Mouse (Mus musculus): ENCODE measurements around the gene Dhx16. TPM values are rescaled to one million over a fixed set of nuclear protein-coding genes. Genes with fewer than 3 reads are reported as not detected.
"Not testable (repeated sequence)": the region's sequence is repeated elsewhere in the genome, so short reads cannot be mapped to it uniquely, and the experiment has no call there.

The Dhx16 gene
- polyA plus RNA-seq, 1 experiment from 2014 or later = 23.8 TPM

DNA sequence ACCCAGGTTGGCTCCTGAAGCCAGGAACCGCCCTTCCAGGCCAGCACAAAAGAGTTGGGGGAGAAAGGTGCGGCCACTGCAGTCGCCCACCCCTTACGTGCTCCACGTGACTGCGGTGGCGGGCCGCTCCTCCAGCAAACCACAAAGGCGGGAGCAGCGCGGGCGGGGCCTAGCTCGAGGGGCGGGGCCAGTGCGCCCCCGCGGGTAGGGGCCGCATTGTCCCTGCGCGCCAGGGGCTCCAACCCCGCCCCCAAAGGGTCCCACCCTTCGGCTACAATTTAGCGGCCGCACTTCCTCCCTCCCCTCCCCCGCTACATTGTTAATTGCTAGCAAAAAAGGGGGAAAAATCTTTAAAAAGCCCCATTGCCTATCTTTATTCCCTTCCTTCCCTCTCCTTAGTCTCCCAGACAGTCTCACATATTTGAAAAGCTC, 42.6 kb upstream of the Dhx16 start:
- H3K27ac ChIP-seq (ENCODE audit: low read depth, low read length) = peak overlapping the region; percentile 99
- peak overlapping the region; percentile 90 for H3K4me3 ChIP-seq (ENCODE audit: low read depth, low read length)
- H3K4me1 ChIP-seq (ENCODE audit: control insufficient read depth, insufficient read depth, low read length) = peaks cover 20% of the 10 kb centered on the region
- H3K9me3 ChIP-seq (replicated peaks; ENCODE audit: control insufficient read depth, low read length) = no peaks in the 10 kb centered on the region
- peak overlapping the region; percentile 100 for H3K9ac ChIP-seq (ENCODE audit: low read depth, low read length)
- 2% methylated on average over 22 of the region's 25 CpGs for WGBS (ENCODE audit: insufficient replicate concordance)
- peak; percentile 67 for ATAC-seq (replicated peaks; ENCODE audit: insufficient number of reproducible peaks, low FRiP score, low TSS enrichment)
- H3K27me3 ChIP-seq (ENCODE audit: control insufficient read depth, insufficient read depth, low read length) = no peaks in the 10 kb centered on the region
- peaks cover 37% of the 10 kb centered on the region for H3K36me3 ChIP-seq (ENCODE audit: control insufficient read depth, insufficient read depth, low read length)
- peak overlapping the region; percentile 75 for H3K4me2 ChIP-seq

DNA sequence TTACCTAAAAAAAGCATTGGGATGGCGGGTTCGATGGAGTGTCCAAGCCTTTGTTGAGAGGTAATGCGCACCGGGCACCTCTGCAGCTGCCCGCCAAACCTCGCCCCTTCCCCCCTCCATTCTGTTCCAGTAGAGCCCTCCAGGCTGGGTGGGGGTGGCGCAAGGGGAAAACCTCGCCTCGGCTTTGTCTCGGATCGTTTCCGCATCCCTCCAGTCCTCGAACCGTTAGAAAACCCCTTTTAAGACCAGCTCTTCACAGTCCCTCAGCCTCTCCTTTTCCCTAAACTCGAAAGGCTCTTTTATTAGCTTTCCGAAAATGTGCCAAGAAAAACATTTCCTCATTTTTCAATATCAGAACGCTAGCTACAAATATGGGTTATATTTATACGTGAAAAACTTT, 42.1 kb upstream of the Dhx16 start:
- peaks cover 36% of the 10 kb centered on the region for H3K36me3 ChIP-seq (ENCODE audit: control insufficient read depth, insufficient read depth, low read length)
- no peak for ATAC-seq (replicated peaks; ENCODE audit: insufficient number of reproducible peaks, low FRiP score, low TSS enrichment)
- H3K4me2 ChIP-seq = peak overlapping the region; percentile 75
- peak overlapping the region; percentile 100 for H3K9ac ChIP-seq (ENCODE audit: low read depth, low read length)
- no peaks in the 10 kb centered on the region for H3K9me3 ChIP-seq (replicated peaks; ENCODE audit: control insufficient read depth, low read length)
- peak overlapping the region; percentile 90 for H3K4me3 ChIP-seq (ENCODE audit: low read depth, low read length)
- WGBS (ENCODE audit: insufficient replicate concordance) = under 1% methylated on average over 18 of the region's 18 CpGs
- no peaks in the 10 kb centered on the region for H3K27me3 ChIP-seq (ENCODE audit: control insufficient read depth, insufficient read depth, low read length)
- peak overlapping the region; percentile 99 for H3K27ac ChIP-seq (ENCODE audit: low read depth, low read length)
- H3K4me1 ChIP-seq (ENCODE audit: control insufficient read depth, insufficient read depth, low read length) = peaks cover 23% of the 10 kb centered on the region

DNA sequence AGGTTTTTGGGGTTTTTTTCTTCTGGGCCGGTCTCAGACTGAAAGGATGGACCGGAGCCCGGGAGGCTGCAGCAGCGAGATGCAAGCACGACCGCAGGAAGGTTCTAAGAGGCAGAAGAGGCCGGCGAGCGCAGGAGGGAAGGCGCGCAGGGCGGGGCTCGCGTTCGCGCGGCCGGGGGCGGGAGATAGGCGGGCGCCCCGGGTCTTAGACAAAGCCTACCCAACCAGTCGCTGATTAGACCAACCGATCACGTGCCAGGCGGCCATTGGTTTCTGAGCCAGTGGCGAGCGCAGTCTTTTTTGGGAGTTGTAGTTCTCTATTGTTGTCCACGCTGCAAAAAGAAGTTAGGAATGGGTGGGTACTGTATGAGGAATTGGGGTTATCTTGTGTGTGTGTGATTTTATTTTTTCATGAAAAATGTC, 41.5 kb upstream of the Dhx16 start, which contains the start of gene Tubb5:
TSS of gene Tubb5 (minus strand) at position 185 of the 423 bp plus-strand sequence.
- WGBS (ENCODE audit: insufficient replicate concordance) = under 1% methylated on average over 29 of the region's 29 CpGs
- peaks cover 31% of the 10 kb centered on the region for H3K36me3 ChIP-seq (ENCODE audit: control insufficient read depth, insufficient read depth, low read length)
- peaks cover 23% of the 10 kb centered on the region for H3K4me1 ChIP-seq (ENCODE audit: control insufficient read depth, insufficient read depth, low read length)
- no peaks in the 10 kb centered on the region for H3K9me3 ChIP-seq (replicated peaks; ENCODE audit: control insufficient read depth, low read length)
- no peaks in the 10 kb centered on the region for H3K27me3 ChIP-seq (ENCODE audit: control insufficient read depth, insufficient read depth, low read length)
- H3K4me2 ChIP-seq = peak within 1 kb of the TSS; percentile 75
- peak within 1 kb of the TSS; percentile 90 for H3K4me3 ChIP-seq (ENCODE audit: low read depth, low read length)
- peak within 1 kb of the TSS; percentile 100 for H3K9ac ChIP-seq (ENCODE audit: low read depth, low read length)
- peak within 1 kb of the TSS; percentile 99 for H3K27ac ChIP-seq (ENCODE audit: low read depth, low read length)
- ATAC-seq (replicated peaks; ENCODE audit: insufficient number of reproducible peaks, low FRiP score, low TSS enrichment) = peak; percentile 73

DNA sequence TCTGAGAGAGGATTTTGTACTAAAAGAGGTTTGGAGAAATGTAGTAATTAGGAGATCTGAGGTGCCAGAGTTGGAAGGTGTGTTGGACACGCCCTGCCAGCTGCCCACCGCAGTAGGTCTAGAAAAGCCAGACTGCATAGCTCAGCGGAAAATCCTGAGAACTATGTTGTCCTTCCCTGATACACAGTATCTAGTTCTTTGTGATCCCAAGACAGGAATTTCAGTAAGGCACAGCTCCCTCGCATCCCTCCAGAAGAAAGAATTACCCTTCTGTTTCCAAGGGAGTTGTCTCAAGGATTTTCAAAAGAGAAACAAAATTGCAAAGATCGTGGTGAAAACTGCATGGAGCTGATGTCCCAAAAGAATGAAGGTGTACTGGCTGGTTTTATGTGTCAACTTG, 41.0 kb upstream of the Dhx16 start:
- H3K27ac ChIP-seq (ENCODE audit: low read depth, low read length) = peak overlapping the region; percentile 94
- ATAC-seq (replicated peaks; ENCODE audit: insufficient number of reproducible peaks, low FRiP score, low TSS enrichment) = no peak
- no peaks in the 10 kb centered on the region for H3K9me3 ChIP-seq (replicated peaks; ENCODE audit: control insufficient read depth, low read length)
- H3K27me3 ChIP-seq (ENCODE audit: control insufficient read depth, insufficient read depth, low read length) = no peaks in the 10 kb centered on the region
- peak overlapping the region; percentile 75 for H3K4me2 ChIP-seq
- H3K4me3 ChIP-seq (ENCODE audit: low read depth, low read length) = peak overlapping the region; percentile 90
- H3K4me1 ChIP-seq (ENCODE audit: control insufficient read depth, insufficient read depth, low read length) = peaks cover 23% of the 10 kb centered on the region
- H3K9ac ChIP-seq (ENCODE audit: low read depth, low read length) = peak overlapping the region; percentile 79
- H3K36me3 ChIP-seq (ENCODE audit: control insufficient read depth, insufficient read depth, low read length) = peaks cover 30% of the 10 kb centered on the region
- WGBS (ENCODE audit: insufficient replicate concordance) = 3% methylated on average over 5 of the region's 5 CpGs

DNA sequence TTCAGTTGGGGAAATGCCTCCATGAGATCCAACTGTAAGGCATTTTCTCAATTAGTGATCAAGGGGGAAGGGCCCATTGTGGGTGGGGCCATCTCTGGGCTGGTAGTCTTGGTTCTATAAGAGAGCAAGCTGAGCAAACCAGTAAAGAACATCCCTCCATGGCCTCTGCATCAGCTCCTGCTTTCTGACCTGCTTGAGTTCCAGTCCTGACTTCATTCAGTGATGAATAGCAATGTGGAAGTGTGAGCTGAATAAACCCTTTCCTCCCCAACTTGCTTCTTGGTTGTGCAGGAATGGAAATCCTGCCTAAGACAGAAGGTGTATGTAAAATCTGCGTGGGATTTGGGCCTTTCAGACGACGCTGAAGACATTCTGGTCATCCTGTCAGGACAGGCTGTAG, 40.6 kb upstream of the Dhx16 start:
- peak overlapping the region; percentile 90 for H3K4me3 ChIP-seq (ENCODE audit: low read depth, low read length)
- not testable (repeated sequence) for H3K27me3 ChIP-seq (ENCODE audit: control insufficient read depth, insufficient read depth, low read length); ATAC-seq (replicated peaks; ENCODE audit: insufficient number of reproducible peaks, low FRiP score, low TSS enrichment); H3K9me3 ChIP-seq (replicated peaks; ENCODE audit: control insufficient read depth, low read length)
- peak overlapping the region; percentile 79 for H3K9ac ChIP-seq (ENCODE audit: low read depth, low read length)
- H3K36me3 ChIP-seq (ENCODE audit: control insufficient read depth, insufficient read depth, low read length) = peaks cover 26% of the 10 kb centered on the region
- peak overlapping the region; percentile 94 for H3K27ac ChIP-seq (ENCODE audit: low read depth, low read length)
- WGBS (ENCODE audit: insufficient replicate concordance) = 57% methylated on average over 3 of the region's 3 CpGs
- H3K4me2 ChIP-seq = peak overlapping the region; percentile 75
- H3K4me1 ChIP-seq (ENCODE audit: control insufficient read depth, insufficient read depth, low read length) = peaks cover 23% of the 10 kb centered on the region

DNA sequence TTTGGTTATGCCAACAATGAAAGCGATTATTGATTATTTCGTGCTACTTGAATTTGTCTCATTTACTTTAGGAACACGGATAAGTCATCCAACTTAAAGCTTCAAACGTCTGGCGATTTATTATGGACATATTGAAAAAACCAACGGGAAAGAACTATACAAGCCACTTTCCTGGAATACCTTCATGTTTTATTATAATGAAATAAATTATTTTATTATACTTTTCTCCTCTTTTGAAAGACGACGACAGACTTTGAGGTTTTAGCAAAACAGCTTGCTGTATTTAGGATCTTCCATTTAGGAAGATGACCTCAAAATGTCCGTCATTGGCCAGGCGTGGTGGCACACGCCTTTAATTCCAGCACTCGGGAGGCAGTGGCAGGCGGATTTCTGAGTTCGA, 39.1 kb upstream of the Dhx16 start:
- Histone ChIP-seq H3K9me3 (replicated peaks; ENCODE audit: control insufficient read depth, low read length) (no peaks in the 10 kb centered on the region), H3K4me1 (ENCODE audit: control insufficient read depth, insufficient read depth, low read length) (peaks cover 14% of the 10 kb centered on the region), H3K36me3 (ENCODE audit: control insufficient read depth, insufficient read depth, low read length) (peaks cover 16% of the 10 kb centered on the region), H3K27ac (ENCODE audit: low read depth, low read length) (peak overlapping the region; percentile 51), H3K27me3 (ENCODE audit: control insufficient read depth, insufficient read depth, low read length) (no peaks in the 10 kb centered on the region), H3K9ac (ENCODE audit: low read depth, low read length) (peak overlapping the region; percentile 65; the same call in 1 of the 2 replicates), H3K4me3 (ENCODE audit: low read depth, low read length) (peak overlapping the region; percentile 65), H3K4me2 (peak overlapping the region; percentile 81)
- WGBS (ENCODE audit: insufficient replicate concordance) = 47% methylated on average over 14 of the region's 14 CpGs
- ATAC-seq (replicated peaks; ENCODE audit: insufficient number of reproducible peaks, low FRiP score, low TSS enrichment) = no peak

DNA sequence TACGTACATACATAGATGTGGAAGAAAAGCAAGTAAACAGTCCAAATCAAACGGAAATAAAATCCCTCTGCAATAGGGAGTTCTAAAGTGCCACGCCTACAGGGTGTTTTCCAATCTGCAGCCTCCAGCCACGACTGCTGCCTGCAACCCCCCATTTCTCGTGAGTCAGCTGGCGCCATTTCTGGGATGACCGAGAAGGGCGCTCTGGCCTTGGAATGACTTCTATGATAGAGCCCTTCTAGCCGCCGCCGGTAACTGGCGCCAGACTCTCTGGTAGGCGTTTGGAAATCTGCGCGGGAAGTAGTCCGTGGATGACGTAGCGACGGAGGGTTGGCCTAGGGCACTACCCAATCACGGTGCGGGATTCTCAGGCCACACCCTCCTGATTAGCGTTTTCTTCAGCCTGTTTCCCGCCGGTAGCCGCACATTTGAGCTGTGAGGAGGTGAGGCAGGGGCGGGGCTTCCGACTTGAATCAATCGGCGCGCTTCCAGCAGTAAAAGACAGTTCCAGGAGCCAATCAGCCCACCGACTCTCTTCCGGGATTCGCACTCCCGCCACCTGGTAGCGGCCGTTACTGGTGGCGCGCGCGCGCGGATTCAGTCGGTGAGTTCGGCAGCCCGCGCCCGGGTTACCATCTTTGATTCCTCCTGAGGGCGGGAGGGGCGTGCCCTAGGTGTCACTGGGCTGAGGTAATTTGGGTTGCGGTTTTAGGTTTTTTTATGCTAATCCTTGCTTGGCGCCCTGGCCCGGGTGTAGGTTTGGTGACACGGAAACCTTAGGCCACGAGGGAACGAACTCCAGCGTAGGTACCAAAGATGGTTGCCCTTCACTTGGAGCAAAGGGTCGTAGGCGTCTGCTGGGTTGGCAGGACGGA, 38.3 kb upstream of the Dhx16 start, which contains the start of gene Mdc1:
TSS of gene Mdc1 (plus strand) at position 440 of the 875 bp plus-strand sequence.
- WGBS (ENCODE audit: insufficient replicate concordance) = under 1% methylated on average over 59 of the region's 59 CpGs

DNA sequence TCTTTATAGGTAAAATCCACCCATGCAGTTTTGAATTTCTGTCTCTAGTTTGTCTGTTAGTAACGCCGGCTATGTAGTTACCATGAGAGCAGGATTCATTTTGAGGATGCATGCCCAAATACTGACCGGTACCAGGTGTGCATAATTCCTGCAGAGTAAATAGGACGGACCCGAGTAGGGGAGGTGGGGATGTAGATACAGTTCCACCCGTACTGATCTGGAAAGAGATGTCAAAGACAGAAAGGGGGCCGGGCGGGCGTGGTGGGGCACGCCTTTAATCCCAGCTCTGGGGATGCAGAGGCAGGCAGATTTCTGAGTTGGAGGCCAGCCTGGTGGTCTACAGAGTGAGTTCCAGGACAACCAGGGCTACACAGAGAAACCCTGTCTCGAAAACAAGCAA, 37.6 kb upstream of the Dhx16 start:
- Histone ChIP-seq H3K36me3 (ENCODE audit: control insufficient read depth, insufficient read depth, low read length) (peaks cover 10% of the 10 kb centered on the region), H3K4me3 (ENCODE audit: low read depth, low read length) (peak overlapping the region; percentile 65), H3K4me1 (ENCODE audit: control insufficient read depth, insufficient read depth, low read length) (peaks cover 8% of the 10 kb centered on the region; the same call in 1 of the 2 replicates), H3K27ac (ENCODE audit: low read depth, low read length) (peak overlapping the region; percentile 76), H3K4me2 (peak overlapping the region; percentile 81), H3K9me3 (replicated peaks; ENCODE audit: control insufficient read depth, low read length) (no peaks in the 10 kb centered on the region), H3K9ac (ENCODE audit: low read depth, low read length) (peak overlapping the region; percentile 80), H3K27me3 (ENCODE audit: control insufficient read depth, insufficient read depth, low read length) (no peaks in the 10 kb centered on the region)
- WGBS (ENCODE audit: insufficient replicate concordance) = 19% methylated on average over 11 of the region's 11 CpGs
- no peak for ATAC-seq (replicated peaks; ENCODE audit: insufficient number of reproducible peaks, low FRiP score, low TSS enrichment)

More for the DNA sequence above, 38.3 kb upstream of the Dhx16 start, which contains the start of gene Mdc1:
- H3K27me3 ChIP-seq (ENCODE audit: control insufficient read depth, insufficient read depth, low read length) = no peaks in the 10 kb centered on the region
- peak within 1 kb of the TSS; percentile 81 for H3K4me2 ChIP-seq
- H3K9me3 ChIP-seq (replicated peaks; ENCODE audit: control insufficient read depth, low read length) = no peaks in the 10 kb centered on the region
- H3K36me3 ChIP-seq (ENCODE audit: control insufficient read depth, insufficient read depth, low read length) = peaks cover 11% of the 10 kb centered on the region
- peak within 1 kb of the TSS; percentile 80 for H3K9ac ChIP-seq (ENCODE audit: low read depth, low read length)
- peak within 1 kb of the TSS; percentile 76 for H3K27ac ChIP-seq (ENCODE audit: low read depth, low read length)
- H3K4me1 ChIP-seq (ENCODE audit: control insufficient read depth, insufficient read depth, low read length) = peaks cover 8% of the 10 kb centered on the region; the same call in 1 of the 2 replicates
- H3K4me3 ChIP-seq (ENCODE audit: low read depth, low read length) = peak within 1 kb of the TSS; percentile 65
- peak; percentile 90 for ATAC-seq (replicated peaks; ENCODE audit: insufficient number of reproducible peaks, low FRiP score, low TSS enrichment)

All from heart, embryonic 11.5 days (tissue).